Mouse (Mus musculus) left cerebral cortex, adult 8-10 months (tissue): ENCODE results near the gene Depp1. TPM values are rescaled to one million over a fixed set of nuclear protein-coding genes. Genes with fewer than 3 reads are reported as not detected.

Source experiments
- DNase-seq, 2 experiments: peaks; one replicate each; pipeline ENCODE4 v3.0.0; 2022; ENCODE audit warnings: low spot score in 2 of 2
- microRNA-seq, 2 experiments: library from miRNA; unstranded; fragments of <30 nt; microRNA quantifications; one replicate each; pipeline ENCODE4 v1.2.0; 2022
- total RNA-seq, 4 experiments: library from RNA; stranded (reverse); gene quantifications; 2 replicates each; pipeline ENCODE4 v1.2.4; 2022

The Depp1 gene
- total RNA-seq, 4 experiments from 2014 or later: 1.7 to 3.3 (median 2.4) TPM

DNA sequence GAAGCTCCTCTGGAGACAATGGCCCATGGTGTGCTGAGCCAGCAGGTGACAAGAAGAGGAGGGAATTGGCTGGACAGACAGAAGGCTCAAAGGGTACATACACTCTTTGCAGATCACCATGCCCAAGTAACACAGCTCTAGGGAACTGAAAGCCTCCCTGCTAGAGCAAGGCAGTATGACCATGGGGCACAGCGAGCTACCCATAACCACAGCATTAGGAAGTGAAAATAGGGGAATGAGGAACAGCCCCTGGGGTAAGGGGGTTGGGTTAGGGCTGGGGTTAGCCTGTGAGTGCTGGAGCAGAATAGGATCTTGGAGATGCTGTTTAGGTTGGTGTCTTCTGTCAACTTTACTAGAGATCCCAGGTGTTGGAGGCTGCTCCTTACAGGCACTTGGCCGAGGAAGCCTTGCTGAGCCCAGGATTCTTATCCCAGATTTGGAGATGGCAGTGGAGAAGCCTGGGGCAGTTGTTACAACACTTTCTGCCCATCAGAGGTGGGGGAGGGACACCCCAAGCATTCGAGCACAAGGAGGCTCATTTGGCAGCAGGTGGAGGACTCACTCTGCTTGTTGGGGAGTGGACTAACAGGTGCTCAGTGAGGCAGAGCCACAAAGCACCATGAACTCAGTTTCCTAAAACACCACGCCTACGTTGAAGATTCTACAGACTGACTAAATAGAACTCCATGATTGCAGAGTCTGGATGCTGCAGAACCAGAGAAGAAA is 29.3 kb downstream of the Depp1 start:
- no peak for DNase-seq

DNA sequence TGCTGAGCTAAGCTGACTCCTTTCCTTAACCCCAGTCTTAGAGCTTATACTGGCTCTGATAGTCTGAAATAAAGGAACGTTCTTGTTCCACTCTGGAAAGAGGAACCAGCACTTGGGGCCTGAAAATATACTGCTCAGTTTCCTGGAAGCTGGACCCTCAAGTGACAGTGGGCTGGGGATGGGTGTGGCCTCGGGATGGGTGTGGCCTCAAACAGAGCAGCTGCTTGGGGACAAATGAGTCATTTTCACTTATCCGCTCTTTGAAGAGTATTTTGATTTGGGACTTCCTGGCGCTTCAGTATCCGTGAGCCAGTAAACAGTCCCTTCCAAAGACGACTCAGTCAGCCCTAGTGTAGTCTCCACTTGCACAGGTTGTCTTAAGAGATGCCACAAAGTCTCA is 31.9 kb downstream of the Depp1 start:
- DNase-seq: no peak

DNA sequence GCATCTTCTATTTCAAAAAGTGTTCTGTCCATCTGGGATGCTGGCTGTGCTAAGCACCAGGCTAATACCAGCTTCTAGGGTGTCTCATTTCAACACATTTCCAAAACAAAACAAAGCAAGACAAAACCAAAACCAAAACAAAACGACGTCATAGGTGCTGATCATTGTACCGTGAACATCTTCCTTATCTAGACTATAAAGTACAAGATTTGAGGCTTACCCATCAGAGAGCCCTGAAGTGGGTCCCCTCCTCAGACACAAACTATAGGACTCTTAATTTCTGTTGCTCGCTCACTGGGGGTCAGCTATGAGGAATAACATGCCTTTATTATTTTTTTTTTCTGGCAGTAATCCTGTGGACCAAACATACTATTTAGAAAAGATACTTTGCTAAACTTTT is 43.2 kb downstream of the Depp1 start:
- no peak for DNase-seq

DNA sequence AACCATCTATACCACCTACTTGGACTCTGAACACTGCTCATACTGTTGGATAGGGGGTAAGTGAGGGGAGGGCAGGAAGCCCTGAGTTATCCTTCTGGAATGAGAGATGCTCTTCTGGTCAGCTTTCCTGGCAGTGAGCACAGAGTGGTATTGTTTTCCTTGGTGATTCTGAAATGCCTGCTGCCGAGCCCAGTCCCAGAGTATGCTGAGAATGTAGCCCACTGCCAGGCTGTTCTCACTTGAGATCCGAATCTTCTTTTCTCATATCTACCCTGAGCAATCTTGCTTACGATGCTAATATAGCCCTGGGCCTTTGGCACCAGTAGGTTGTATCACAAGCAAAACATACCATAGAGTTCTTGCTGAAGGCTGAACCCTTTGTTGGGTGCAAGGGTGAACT is 43.9 kb downstream of the Depp1 start:
- DNase-seq: no peak

DNA sequence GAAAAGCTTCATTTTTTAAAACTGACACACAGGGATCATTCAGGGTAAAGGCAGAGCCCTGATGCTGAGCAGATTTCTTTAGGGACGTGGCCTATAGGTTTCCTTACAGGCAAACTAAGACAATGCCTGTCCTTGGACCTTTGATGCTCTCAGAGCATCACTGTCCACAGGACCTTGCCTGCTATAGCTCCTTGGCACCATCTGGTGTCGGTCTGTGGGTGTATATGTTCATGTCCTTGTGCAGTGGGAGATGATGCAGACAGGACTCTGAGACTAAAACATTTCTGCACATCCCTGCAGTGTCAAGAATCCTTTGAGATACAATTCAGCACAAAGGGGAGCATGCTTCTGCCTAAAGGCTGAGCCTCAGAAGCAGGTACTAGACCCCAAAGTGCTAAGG is 47.0 kb downstream of the Depp1 start:
- no peak for DNase-seq

DNA sequence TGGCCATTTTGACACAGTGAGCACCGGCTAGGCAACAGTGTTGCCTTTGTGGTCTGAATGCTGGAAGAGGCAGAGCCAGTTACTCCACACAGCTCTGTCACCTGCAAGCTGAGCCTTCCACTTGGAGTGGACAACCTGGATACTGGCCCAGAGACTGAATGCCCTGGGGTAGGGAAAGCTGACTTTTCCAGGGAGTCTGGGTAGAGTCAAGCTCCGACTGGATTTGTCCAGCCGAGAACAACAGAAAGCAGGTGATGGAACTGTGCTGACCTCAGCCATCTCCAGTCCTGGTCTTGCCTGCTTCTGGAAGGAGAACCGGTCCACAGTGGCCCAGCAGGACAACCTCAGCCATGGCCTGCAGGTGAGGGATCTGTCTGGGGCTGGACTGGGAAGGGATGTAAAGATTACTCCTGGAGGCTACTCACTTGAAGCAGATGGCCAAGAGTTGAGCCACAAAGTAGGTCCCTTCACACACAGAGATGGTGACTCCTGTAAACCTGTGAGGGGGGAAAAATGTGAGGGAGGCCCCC is 47.6 kb downstream of the Depp1 start:
- no peak for DNase-seq

DNA sequence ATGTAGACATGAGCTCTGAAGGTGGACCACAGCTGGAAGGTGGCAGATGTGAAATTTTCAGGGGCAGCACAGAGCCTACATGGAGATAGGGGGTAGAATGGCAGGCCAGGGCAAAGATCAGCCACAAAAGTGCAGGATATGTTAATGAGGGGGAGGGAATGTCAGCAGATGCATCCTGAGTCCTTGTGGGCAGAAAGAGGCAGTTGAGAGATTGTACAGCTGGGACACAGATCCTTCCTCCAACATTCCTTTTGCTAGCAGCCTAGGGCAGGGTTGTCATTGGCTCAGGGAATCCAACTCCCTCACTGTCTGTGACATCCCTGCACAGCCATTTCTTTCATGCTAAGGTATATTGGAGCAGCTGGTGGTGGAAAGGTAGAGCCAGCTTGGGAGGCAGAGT is 50.4 kb downstream of the Depp1 start:
- no peak for DNase-seq

Small RNA genes within 50 kb of the gene (microRNA-seq; reads per million reads assigned to microRNA genes)
- gene Mir7043: 0 reads per million in 2 experiments

Other genes with a start within 250 kb of the Depp1 start
- gene Alox5, start 189.4 kb upstream of the Depp1 start, total RNA-seq: 1 to 10 TPM; 1.2 to 3.3 (median 1.8) TPM
- not detected for gene Olfr211, start 161.5 kb upstream of the Depp1 start, total RNA-seq
- under 1 TPM in 2 of 4 experiments, not detected in 2; 0.11 to 0.13 TPM for gene Olfr212, start 144.1 kb upstream of the Depp1 start, total RNA-seq
- gene Olfr213, start 112.2 kb upstream of the Depp1 start, total RNA-seq: not detected
- gene Gm5580, start 99.5 kb upstream of the Depp1 start, total RNA-seq: 1 to 10 TPM; 2.2 to 3.6 (median 2.9) TPM
- gene Olfr214, start 96.4 kb upstream of the Depp1 start, total RNA-seq: not detected
- not detected for gene Olfr215, start 66.4 kb upstream of the Depp1 start, total RNA-seq
- gene Zfp422, start 21.6 kb upstream of the Depp1 start, total RNA-seq: 10 to 100 TPM; 19.5 to 32.6 (median 23.2) TPM
- gene Rassf4, start 23.3 kb downstream of the Depp1 start, total RNA-seq: 1 to 10 TPM; 6.2 to 8.6 (median 7.4) TPM
- 1 to 10 TPM in 2 of 4 experiments, under 1 TPM in 2; 0.28 to 4.4 (median 1.0) TPM for gene Tmem72, start 66.3 kb downstream of the Depp1 start, total RNA-seq